Mouse (Mus musculus) G1E (cell line): Measurements from ENCODE around the gene 6430571L13Rik. TPM values are rescaled to one million over a fixed set of nuclear protein-coding genes. Genes with fewer than 3 reads are reported as not detected.

ENCODE experiments used
- ATAC-seq: 2 replicates; pipeline ENCODE4 v1.8.0; 2016; ENCODE audit warnings: mild to moderate bottlenecking; ENCODE audit not compliant: insufficient number of reproducible peaks, poor library complexity, low FRiP score, severe bottlenecking; ENCODE audit errors: extremely low read depth
- DNase-seq: peaks from one replicate; pipeline ENCODE4 v3.0.0; 2012; ENCODE audit warnings: low spot score
- H3K27me3 ChIP-seq: 2 replicates; pipeline ENCODE4 v1.6.1; 2012; ENCODE audit warnings: mild to moderate bottlenecking, low read length, inconsistent platforms; ENCODE audit not compliant: insufficient read depth
- H3K36me3 ChIP-seq: replicated peaks from 2 replicates; pipeline ENCODE3; 2012; ENCODE audit warnings: mild to moderate bottlenecking, inconsistent platforms
- H3K4me1 ChIP-seq: 2 replicates; pipeline ENCODE4 v1.6.1; 2012; ENCODE audit warnings: low read depth, low read length, inconsistent platforms, mixed read lengths; ENCODE audit not compliant: insufficient read depth
- H3K4me3 ChIP-seq: 2 replicates; pipeline ENCODE4 v1.5.1; 2012; ENCODE audit warnings: low read depth, mild to moderate bottlenecking, inconsistent platforms, low read length, moderate library complexity, mixed read lengths
- H3K9me3 ChIP-seq: replicated peaks from 2 replicates; pipeline ENCODE4 v1.6.1; 2012; ENCODE audit warnings: inconsistent platforms
- CTCF ChIP-seq: IDR thresholded peaks from 2 replicates; pipeline ENCODE4 v1.5.1; 2012; ENCODE audit warnings: low read depth, low read length, inconsistent platforms, mixed read lengths
- GATA1 ChIP-seq: IDR thresholded peaks from 2 replicates; pipeline ENCODE4 v1.6.1; 2012; ENCODE audit warnings: borderline replicate concordance, low read length, inconsistent platforms, mixed read lengths
- GATA2 ChIP-seq: IDR thresholded peaks from 2 replicates; pipeline ENCODE4 v1.6.1; 2012; ENCODE audit warnings: low read depth, low read length, inconsistent platforms, borderline replicate concordance
- POLR2AphosphoS5 ChIP-seq: IDR thresholded peaks from 2 replicates; pipeline ENCODE4 v1.6.1; 2012; ENCODE audit warnings: low read depth, low read length, inconsistent platforms; ENCODE audit not compliant: insufficient replicate concordance
- TAL1 ChIP-seq: conservative IDR thresholded peaks from 2 replicates; pipeline ENCODE4 v1.6.1; 2012; ENCODE audit warnings: low read depth, low read length, inconsistent platforms, mixed read lengths
- polyA plus RNA-seq: library from polyadenylated mRNA; stranded (reverse); fragments of >175 nt; gene quantifications from 2 replicates; pipeline ENCODE4 v1.2.3, GENCODE M21; 2012
- total RNA-seq, 2 experiments: library from RNA; stranded (forward) in 1 of 2; stranded (reverse) in 1 of 2; fragments of 200-1000 nt in 1 of 2; fragments of >200 nt in 1 of 2; fragmentation: Nextera tagmentation in 1 of 2; gene quantifications; 2 replicates each; pipeline ENCODE4 v1.2.3; 2014 to 2017

Gene 6430571L13Rik
- total and polyA plus RNA-seq, 3 experiments, result 0.29 to 0.76 TPM; not detected in 1

DNA sequence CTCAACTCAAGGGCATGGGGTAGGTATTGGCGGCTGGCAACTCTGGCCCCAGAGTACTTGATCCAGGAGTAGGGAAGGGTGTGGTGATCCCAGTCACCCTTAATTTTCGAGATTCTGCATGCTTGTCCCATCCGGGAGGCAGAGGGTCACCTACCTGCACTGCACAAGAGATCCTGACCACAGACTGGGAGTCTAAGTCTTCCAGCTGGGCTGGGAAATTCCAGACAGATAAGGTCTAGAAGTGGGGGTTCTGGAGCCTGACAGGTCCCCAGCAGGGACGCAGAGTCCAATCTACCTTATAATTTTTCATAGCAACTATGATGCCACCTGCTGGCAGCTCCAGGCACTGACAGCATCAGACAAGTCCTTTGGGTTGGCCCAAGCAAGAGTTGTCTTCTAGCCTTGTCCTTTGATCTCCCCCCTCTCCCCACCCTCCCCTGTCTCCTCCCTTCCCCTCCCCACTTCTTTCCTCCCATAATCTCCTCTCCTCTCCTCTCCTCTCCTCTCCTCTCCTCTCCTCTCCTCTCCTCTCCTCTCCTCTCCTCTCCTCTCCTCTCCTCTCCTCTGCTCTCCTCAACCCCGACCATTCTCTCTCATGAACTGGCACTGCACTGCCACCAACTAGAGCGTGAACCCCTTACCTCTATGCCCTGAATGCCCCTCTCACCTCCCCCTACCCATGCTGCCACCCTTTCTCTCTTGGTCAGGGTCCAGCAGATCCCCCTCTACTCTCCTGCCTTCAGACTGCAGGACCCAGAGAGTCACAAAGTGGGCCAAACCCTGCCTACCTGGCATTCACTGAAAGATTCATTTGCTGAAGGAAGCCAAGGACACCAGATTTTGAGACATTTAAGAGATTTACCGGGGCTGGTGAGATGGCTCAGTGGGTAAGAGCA, 15.7 kb downstream of the 6430571L13Rik start:
- no peaks in the 10 kb centered on the region for H3K36me3 ChIP-seq
- DNase-seq (peak; percentile 48), ATAC-seq (no peak)
- H3K9me3 ChIP-seq, result no peaks in the 10 kb centered on the region
- H3K4me1 ChIP-seq, result peaks cover 45% of the 10 kb centered on the region
- H3K27me3 ChIP-seq, result peaks cover 51% of the 10 kb centered on the region
- no peak overlapping the region for H3K4me3 ChIP-seq
- TF ChIP-seq CTCF (peak; percentile 54), TAL1 (no peak)

DNA sequence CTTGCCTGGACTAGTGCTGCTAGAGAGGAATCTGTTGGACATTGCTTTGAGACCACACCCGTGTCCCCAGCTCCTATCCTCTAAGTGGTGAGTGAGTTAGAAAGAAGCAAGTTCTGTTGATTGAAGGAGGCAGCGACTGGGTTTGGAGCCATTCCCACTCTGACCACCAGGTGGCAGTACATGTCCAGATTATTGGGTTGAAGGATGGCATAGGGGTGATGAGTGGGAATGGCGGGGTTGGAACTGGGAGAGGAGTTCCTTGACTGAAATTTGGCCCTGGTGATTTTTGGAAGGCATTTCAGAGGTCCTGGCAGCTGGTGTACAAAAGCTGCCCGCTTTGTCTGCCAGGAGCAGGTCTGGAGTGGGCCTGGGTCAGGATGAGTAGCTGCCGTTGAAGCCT, 17.2 kb downstream of the 6430571L13Rik start:
- H3K27me3 ChIP-seq, result peaks cover 37% of the 10 kb centered on the region
- no peaks in the 10 kb centered on the region for H3K36me3 ChIP-seq
- no peaks in the 10 kb centered on the region for H3K9me3 ChIP-seq
- ATAC-seq, result no peak
- no peak for DNase-seq
- H3K4me3 ChIP-seq, result no peak overlapping the region
- TF ChIP-seq CTCF (peak; percentile 83), GATA1 (no peak)
- H3K4me1 ChIP-seq, result peaks cover 59% of the 10 kb centered on the region

DNA sequence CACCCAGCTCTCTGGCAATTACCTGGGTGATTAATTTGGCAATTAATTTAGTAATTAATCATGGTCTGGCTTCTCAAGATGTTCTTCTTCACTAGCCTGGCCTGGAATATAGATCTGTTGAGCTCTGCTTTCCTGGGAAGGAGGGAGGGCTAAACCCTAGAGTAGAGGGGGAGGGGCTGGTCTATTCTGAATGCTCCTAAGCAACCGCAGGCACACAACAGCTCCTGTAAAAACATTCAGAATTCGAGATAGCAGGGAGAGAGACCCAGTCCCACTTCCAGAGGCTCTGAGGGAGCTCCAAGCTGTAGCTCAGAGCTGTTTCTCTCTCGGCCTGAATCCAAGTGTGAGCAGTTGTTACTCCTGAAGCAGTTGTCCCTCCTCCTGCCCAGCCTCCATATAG, 20.6 kb downstream of the 6430571L13Rik start:
- Histone ChIP-seq H3K4me3 (peak overlapping the region; percentile 55; the same call in 1 of the 2 replicates), H3K27me3 (peaks cover 8% of the 10 kb centered on the region), H3K4me1 (peaks cover 69% of the 10 kb centered on the region), H3K36me3 (no peaks in the 10 kb centered on the region), H3K9me3 (no peaks in the 10 kb centered on the region)
- no peak for TF ChIP-seq GATA2
- TF ChIP-seq GATA1, result no peak
- TF ChIP-seq TAL1, result no peak
- no peak for TF ChIP-seq POLR2AphosphoS5
- no peak for TF ChIP-seq CTCF
- DNase-seq, result no peak
- ATAC-seq, result no peak

DNA sequence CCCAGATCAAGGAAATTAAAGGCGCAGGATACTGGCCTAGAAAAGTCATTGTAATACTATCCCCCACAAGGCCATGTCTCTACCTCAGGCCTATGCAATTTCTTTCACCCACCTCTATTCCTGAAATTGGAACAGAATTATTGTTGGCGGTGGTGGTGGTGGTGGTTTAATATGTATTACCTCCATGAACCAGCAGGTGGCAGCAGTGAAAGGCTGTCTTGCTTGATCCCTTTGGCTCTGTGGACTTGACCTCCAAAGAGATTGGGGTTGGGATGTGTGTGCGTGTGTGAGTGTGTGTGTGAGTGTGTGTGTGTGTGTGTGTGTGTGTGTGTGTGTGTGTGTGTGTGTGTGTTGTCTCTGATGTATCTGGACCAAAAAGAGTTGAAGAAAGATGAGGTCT, 26.2 kb downstream of the 6430571L13Rik start:
- no peaks in the 10 kb centered on the region for H3K36me3 ChIP-seq
- no peak for TF ChIP-seq GATA1
- TF ChIP-seq CTCF, result peak; percentile 70
- TF ChIP-seq POLR2AphosphoS5, result no peak
- DNase-seq, result no peak
- H3K9me3 ChIP-seq, result no peaks in the 10 kb centered on the region
- ATAC-seq, result no peak
- no peak overlapping the region for H3K4me3 ChIP-seq
- no peaks in the 10 kb centered on the region for H3K27me3 ChIP-seq
- H3K4me1 ChIP-seq, result peaks cover 82% of the 10 kb centered on the region

DNA sequence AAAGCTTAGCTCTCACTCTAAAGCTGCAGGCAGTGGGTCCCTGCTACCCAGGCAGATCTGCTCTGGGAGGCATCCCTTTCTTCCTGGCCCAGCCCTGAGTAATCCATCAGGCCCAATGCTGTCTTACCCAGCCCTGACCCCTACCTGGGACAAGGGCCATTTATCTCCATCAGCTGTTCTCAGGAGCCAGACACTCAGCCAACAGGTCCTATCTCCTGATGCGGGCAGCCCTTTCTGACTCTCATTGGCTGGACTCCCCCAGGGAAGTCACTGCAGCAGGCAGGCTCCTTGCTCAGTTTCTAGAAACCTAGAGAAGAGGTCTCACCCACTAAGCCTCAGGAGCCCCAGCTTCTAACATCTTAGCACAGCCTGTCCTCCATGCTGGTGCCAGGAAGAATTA, 27.9 kb downstream of the 6430571L13Rik start:
- H3K4me1 ChIP-seq, result peaks cover 83% of the 10 kb centered on the region
- ATAC-seq (no peak), DNase-seq (no peak)
- no peaks in the 10 kb centered on the region for H3K36me3 ChIP-seq
- no peaks in the 10 kb centered on the region for H3K9me3 ChIP-seq
- no peaks in the 10 kb centered on the region for H3K27me3 ChIP-seq
- no peak for TF ChIP-seq POLR2AphosphoS5
- no peak for TF ChIP-seq GATA2
- TF ChIP-seq GATA1, result no peak
- no peak for TF ChIP-seq CTCF
- TF ChIP-seq TAL1, result no peak
- no peak overlapping the region; the same call in 1 of the 2 replicates for H3K4me3 ChIP-seq

DNA sequence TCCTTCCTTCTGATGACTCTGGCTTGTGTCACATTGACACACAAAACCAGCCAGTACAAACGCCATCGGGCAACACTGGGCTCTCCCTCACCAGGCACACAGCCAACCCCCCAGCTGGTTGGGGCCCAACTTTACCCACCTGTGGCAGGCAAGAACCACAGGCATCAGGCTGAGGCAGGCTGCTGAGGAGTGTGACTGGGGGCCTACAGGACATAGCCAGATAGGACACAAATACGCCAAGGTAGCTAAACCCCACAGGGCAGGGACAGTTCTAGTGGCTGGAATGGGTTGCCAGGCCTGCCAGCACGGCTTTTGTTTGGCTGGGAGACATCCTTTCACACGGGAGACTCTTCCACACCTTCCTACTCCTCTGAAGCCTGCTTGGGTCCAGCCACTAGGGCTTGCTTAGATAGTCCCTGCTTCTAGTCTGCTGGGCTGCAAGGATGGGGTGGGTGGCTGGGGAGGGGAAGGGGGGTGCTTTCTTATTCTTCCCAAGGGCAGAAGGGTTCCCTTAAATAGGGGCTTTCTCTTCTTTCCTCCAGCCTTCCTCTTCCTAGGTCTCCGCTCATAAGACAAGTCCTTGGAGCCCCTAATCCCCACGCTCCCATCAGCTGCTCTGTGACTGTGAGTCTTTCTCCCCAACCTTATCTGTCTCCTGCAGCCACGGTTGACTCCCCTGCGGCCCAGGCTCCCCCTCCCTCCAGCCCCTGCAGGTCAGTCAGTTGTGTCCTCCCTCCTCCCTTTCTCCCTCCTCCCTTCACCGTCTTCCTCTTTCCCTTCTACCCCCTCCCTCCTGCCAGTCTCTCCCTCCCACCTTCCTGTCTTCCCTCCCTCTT, 29.1 kb downstream of the 6430571L13Rik start:
- H3K4me3 ChIP-seq, result peak overlapping the region; percentile 63; the same call in 1 of the 2 replicates
- no peaks in the 10 kb centered on the region for H3K9me3 ChIP-seq
- DNase-seq (peak; percentile 92), ATAC-seq (peak; percentile 87)
- H3K36me3 ChIP-seq, result no peaks in the 10 kb centered on the region
- 0 out of 2 replicates have a peak, but pooled peaks have one; percentile 13 for TF ChIP-seq GATA2
- TF ChIP-seq CTCF, result no peak
- TF ChIP-seq POLR2AphosphoS5, result no peak
- TF ChIP-seq GATA1, result no peak
- TF ChIP-seq TAL1, result peak; percentile 88
- no peaks in the 10 kb centered on the region for H3K27me3 ChIP-seq
- peaks cover 90% of the 10 kb centered on the region for H3K4me1 ChIP-seq
